Mouse (Mus musculus): ENCODE measurements around the gene Dnah1. TPM values are rescaled to one million over a fixed set of nuclear protein-coding genes. Genes with fewer than 3 reads are reported as not detected.

Dnah1 gene
- polyA plus RNA-seq, 2 experiments, result 0.13 to 0.14 TPM

- peaks cover 0 to 4% of the 10 kb centered on the region in 2 experiments; a peak in 3 of 4 replicates for H3K4me1 ChIP-seq (replicated peaks; ENCODE audit: control insufficient read depth in 2 of 2, insufficient read depth in 2 of 2, low read length in 1 of 2)
- H3K4me3 ChIP-seq (ENCODE audit: insufficient read depth in 1 of 2, low read depth in 2 of 2, low read length in 2 of 2), result no peak overlapping the region
- no peaks in the 10 kb centered on the region for H3K9me3 ChIP-seq (ENCODE audit: control insufficient read depth, low read length)
- no peaks in the 10 kb centered on the region for H3K27me3 ChIP-seq (ENCODE audit: control insufficient read depth, insufficient read depth, low read length)
- ATAC-seq (ENCODE audit: insufficient read depth) (no peak), DNase-seq (ENCODE audit: low read depth in 3 of 3, low spot score in 3 of 3) (no peak)
- TF ChIP-seq EP300 (IDR thresholded peaks at IDR 0.05; ENCODE audit: low read depth), result no peak
- TF ChIP-seq CTCF (IDR thresholded peaks at IDR 0.05; ENCODE audit: low read depth), result no peak
- H3K9ac ChIP-seq (replicated peaks), result no peak overlapping the region
- H3K36me3 ChIP-seq (replicated peaks; ENCODE audit: control insufficient read depth, insufficient read depth, low read depth), result no peaks in the 10 kb centered on the region
- WGBS (ENCODE audit: insufficient replicate concordance), result 74% methylated on average over 1 of the region's 1 CpGs
- H3K27ac ChIP-seq, result no peak overlapping the region
- no peak overlapping the region for H3K4me2 ChIP-seq (ENCODE audit: low read depth)
Measured at GRCm38 (mm10) chr14:31245946-31246345, 77.8 kb downstream of the Dnah1 start.

- Histone ChIP-seq H3K4me1 (replicated peaks; ENCODE audit: control insufficient read depth in 2 of 2, insufficient read depth in 2 of 2, low read length in 1 of 2) (no peaks in the 10 kb centered on the region; a peak in 1 of 4 replicates), H3K4me2 (ENCODE audit: low read depth) (no peak overlapping the region), H3K27ac (no peak overlapping the region), H3K4me3 (ENCODE audit: insufficient read depth in 1 of 2, low read depth in 2 of 2, low read length in 2 of 2) (no peak overlapping the region), H3K27me3 (ENCODE audit: control insufficient read depth, insufficient read depth, low read length) (no peaks in the 10 kb centered on the region), H3K9ac (replicated peaks) (no peak overlapping the region), H3K9me3 (ENCODE audit: control insufficient read depth, low read length) (no peaks in the 10 kb centered on the region), H3K36me3 (replicated peaks; ENCODE audit: control insufficient read depth, insufficient read depth, low read depth) (no peaks in the 10 kb centered on the region)
- DNase-seq (ENCODE audit: low read depth in 3 of 3, low spot score in 3 of 3), result no peak
- no peak for TF ChIP-seq CTCF (IDR thresholded peaks at IDR 0.05; ENCODE audit: low read depth)
- TF ChIP-seq EP300 (IDR thresholded peaks at IDR 0.05; ENCODE audit: low read depth), result no peak
- no peak for ATAC-seq (ENCODE audit: insufficient read depth)
- WGBS (ENCODE audit: insufficient replicate concordance), result 27% methylated on average over 1 of the region's 1 CpGs
Measured at GRCm38 (mm10) chr14:31244777-31245176, 78.9 kb downstream of the Dnah1 start.

- Histone ChIP-seq H3K9ac (replicated peaks) (no peak overlapping the region), H3K27ac (no peak overlapping the region), H3K9me3 (ENCODE audit: control insufficient read depth, low read length) (no peaks in the 10 kb centered on the region), H3K4me1 (replicated peaks; ENCODE audit: control insufficient read depth in 2 of 2, insufficient read depth in 2 of 2, low read length in 1 of 2) (no peaks in the 10 kb centered on the region), H3K27me3 (ENCODE audit: control insufficient read depth, insufficient read depth, low read length) (no peaks in the 10 kb centered on the region), H3K36me3 (replicated peaks; ENCODE audit: control insufficient read depth, insufficient read depth, low read depth) (no peaks in the 10 kb centered on the region), H3K4me3 (ENCODE audit: insufficient read depth in 1 of 2, low read depth in 2 of 2, low read length in 2 of 2) (no peak overlapping the region), H3K4me2 (ENCODE audit: low read depth) (no peak overlapping the region)
- TF ChIP-seq CTCF (IDR thresholded peaks at IDR 0.05; ENCODE audit: low read depth), result no peak
- TF ChIP-seq EP300 (IDR thresholded peaks at IDR 0.05; ENCODE audit: low read depth), result no peak
- ATAC-seq (ENCODE audit: insufficient read depth), result no peak
- no peak for DNase-seq (ENCODE audit: low read depth in 3 of 3, low spot score in 3 of 3)
- 70% methylated on average over 3 of the region's 3 CpGs for WGBS (ENCODE audit: insufficient replicate concordance)
Measured at GRCm38 (mm10) chr14:31240528-31240927, 83.2 kb downstream of the Dnah1 start.

GRCm38 (mm10) chr14:31237101-31237882, 86.4 kb downstream of the Dnah1 start:
- ATAC-seq (ENCODE audit: insufficient read depth) (no peak), DNase-seq (ENCODE audit: low read depth in 3 of 3, low spot score in 3 of 3) (no peak)
- Histone ChIP-seq H3K27ac (no peak overlapping the region), H3K9ac (replicated peaks) (no peak overlapping the region), H3K9me3 (ENCODE audit: control insufficient read depth, low read length) (no peaks in the 10 kb centered on the region), H3K4me3 (ENCODE audit: insufficient read depth in 1 of 2, low read depth in 2 of 2, low read length in 2 of 2) (no peak overlapping the region), H3K4me2 (ENCODE audit: low read depth) (no peak overlapping the region), H3K36me3 (replicated peaks; ENCODE audit: control insufficient read depth, insufficient read depth, low read depth) (no peaks in the 10 kb centered on the region), H3K4me1 (replicated peaks; ENCODE audit: control insufficient read depth in 2 of 2, insufficient read depth in 2 of 2, low read length in 1 of 2) (peaks cover 0 to 5% of the 10 kb centered on the region in 2 experiments; a peak in 1 of 4 replicates), H3K27me3 (ENCODE audit: control insufficient read depth, insufficient read depth, low read length) (no peaks in the 10 kb centered on the region; the same call in 1 of the 2 replicates)
- TF ChIP-seq CTCF (IDR thresholded peaks at IDR 0.05; ENCODE audit: low read depth) (no peak), EP300 (IDR thresholded peaks at IDR 0.05; ENCODE audit: low read depth) (no peak)
- WGBS (ENCODE audit: insufficient replicate concordance), result 69% methylated on average over 7 of the region's 7 CpGs

- Histone ChIP-seq H3K4me1 (replicated peaks; ENCODE audit: control insufficient read depth in 2 of 2, insufficient read depth in 2 of 2, low read length in 1 of 2) (peaks cover 0 to 5% of the 10 kb centered on the region in 2 experiments; a peak in 1 of 4 replicates), H3K36me3 (replicated peaks; ENCODE audit: control insufficient read depth, insufficient read depth, low read depth) (no peaks in the 10 kb centered on the region), H3K27ac (no peak overlapping the region), H3K9me3 (ENCODE audit: control insufficient read depth, low read length) (no peaks in the 10 kb centered on the region), H3K27me3 (ENCODE audit: control insufficient read depth, insufficient read depth, low read length) (no peaks in the 10 kb centered on the region; the same call in 1 of the 2 replicates), H3K9ac (replicated peaks) (no peak overlapping the region), H3K4me3 (ENCODE audit: insufficient read depth in 1 of 2, low read depth in 2 of 2, low read length in 2 of 2) (no peak overlapping the region), H3K4me2 (ENCODE audit: low read depth) (no peak overlapping the region)
- 9% methylated on average over 11 of the region's 11 CpGs for WGBS (ENCODE audit: insufficient replicate concordance)
- no peak for ATAC-seq (ENCODE audit: insufficient read depth)
- TF ChIP-seq CTCF (IDR thresholded peaks at IDR 0.05; ENCODE audit: low read depth) (peak; percentile 90), EP300 (IDR thresholded peaks at IDR 0.05; ENCODE audit: low read depth) (no peak)
- DNase-seq (ENCODE audit: low read depth in 3 of 3, low spot score in 3 of 3), result peak; percentile 48 to 57 (median 50)
Measured at GRCm38 (mm10) chr14:31233996-31234591, 89.6 kb downstream of the Dnah1 start.
